Mouse (Mus musculus) C2C12 (cell line): ENCODE measurements around the gene Sdk1. TPM values are rescaled to one million over a fixed set of nuclear protein-coding genes. Genes with fewer than 3 reads are reported as not detected.

ENCODE experiments used
- H3K27me3 ChIP-seq: one replicate; pipeline ENCODE4 v1.6.1; 2011; ENCODE audit not compliant: control insufficient read depth, insufficient read depth, insufficient read length
- H3K36me3 ChIP-seq: one replicate; pipeline ENCODE4 v1.6.1; 2011; ENCODE audit not compliant: control insufficient read depth, insufficient read depth
- H3K4me3 ChIP-seq: one replicate; pipeline ENCODE4 v1.5.1; 2011; ENCODE audit warnings: mild to moderate bottlenecking, control low read depth; ENCODE audit not compliant: poor library complexity, insufficient read depth, severe bottlenecking
- H3K79me2 ChIP-seq: one replicate; pipeline ENCODE4 v1.6.1; 2011; ENCODE audit not compliant: control insufficient read depth, insufficient read depth
- H3K79me3 ChIP-seq: one replicate; pipeline ENCODE4 v1.6.1; 2011; ENCODE audit warnings: low read depth, control low read depth
- H3ac ChIP-seq: one replicate; pipeline ENCODE3; 2011; ENCODE audit warnings: low read depth; ENCODE audit not compliant: control insufficient read depth, insufficient read length
- CEBPB ChIP-seq: IDR thresholded peaks from one replicate; pipeline ENCODE4 v1.6.1; 2011; ENCODE audit warnings: low read depth, mild to moderate bottlenecking, control low read depth, moderate library complexity
- CTCF ChIP-seq: IDR thresholded peaks from one replicate; pipeline ENCODE4 v1.5.1; 2011; ENCODE audit not compliant: control insufficient read depth, insufficient read depth, insufficient read length
- FOSL1 ChIP-seq: IDR thresholded peaks from one replicate; pipeline ENCODE4 v1.8.0; 2011; ENCODE audit warnings: mild to moderate bottlenecking, low read length; ENCODE audit not compliant: poor library complexity, insufficient read depth, severe bottlenecking
- MAX ChIP-seq: IDR thresholded peaks from one replicate; pipeline ENCODE4 v1.6.1; 2011; ENCODE audit warnings: mild to moderate bottlenecking, control low read depth
- MYOD1 ChIP-seq: IDR thresholded peaks from one replicate; pipeline ENCODE4 v1.6.1; 2011; ENCODE audit warnings: low read depth; ENCODE audit not compliant: control insufficient read depth, insufficient read length
- MYOG ChIP-seq: IDR thresholded peaks from one replicate; pipeline ENCODE4 v1.6.1; 2011; ENCODE audit not compliant: control insufficient read depth, insufficient read length; ENCODE audit errors: extremely low read depth
- USF1 ChIP-seq: IDR thresholded peaks from one replicate; pipeline ENCODE4 v1.6.1; 2011; ENCODE audit warnings: low read depth, mild to moderate bottlenecking, control low read depth, moderate library complexity
- polyA plus RNA-seq: library from polyadenylated mRNA; unstranded; fragments of >200 nt; fragmentation: generic; extraction: Trizol; gene quantifications from one replicate; pipeline ENCODE4 v1.2.1, GENCODE M21; 2012; ENCODE audit warnings: missing spikeins

Sdk1 gene
- polyA plus RNA-seq, 1 experiment, result 0.61 TPM

DNA sequence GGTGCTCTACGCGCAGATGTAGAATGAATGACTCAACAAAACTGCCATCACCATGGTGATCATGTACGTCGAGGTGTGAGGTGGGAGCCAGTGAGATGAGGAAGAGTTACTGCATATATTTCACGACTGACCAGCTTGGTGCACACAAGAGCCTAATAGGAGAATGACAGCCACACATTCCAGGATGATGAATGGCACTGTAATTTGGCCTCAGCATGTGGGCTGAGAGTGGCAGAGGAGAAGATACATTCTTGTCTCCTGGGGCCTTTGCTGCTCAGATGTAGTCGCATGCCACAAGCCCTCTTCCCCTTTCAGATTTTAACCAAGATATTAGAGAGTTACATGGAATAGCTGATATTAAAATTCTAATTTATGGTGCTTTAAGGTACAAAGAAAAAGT, 264.0 kb downstream of the Sdk1 start:
- H3ac ChIP-seq, result no peak overlapping the region
- H3K36me3 ChIP-seq, result no peaks in the 10 kb centered on the region
- H3K79me3 ChIP-seq, result no peaks in the 10 kb centered on the region
- H3K4me3 ChIP-seq, result no peak overlapping the region
- no peak for TF ChIP-seq USF1
- no peak for TF ChIP-seq FOSL1
- TF ChIP-seq CEBPB, result no peak
- H3K79me2 ChIP-seq, result no peaks in the 10 kb centered on the region
- H3K27me3 ChIP-seq, result no peaks in the 10 kb centered on the region

DNA sequence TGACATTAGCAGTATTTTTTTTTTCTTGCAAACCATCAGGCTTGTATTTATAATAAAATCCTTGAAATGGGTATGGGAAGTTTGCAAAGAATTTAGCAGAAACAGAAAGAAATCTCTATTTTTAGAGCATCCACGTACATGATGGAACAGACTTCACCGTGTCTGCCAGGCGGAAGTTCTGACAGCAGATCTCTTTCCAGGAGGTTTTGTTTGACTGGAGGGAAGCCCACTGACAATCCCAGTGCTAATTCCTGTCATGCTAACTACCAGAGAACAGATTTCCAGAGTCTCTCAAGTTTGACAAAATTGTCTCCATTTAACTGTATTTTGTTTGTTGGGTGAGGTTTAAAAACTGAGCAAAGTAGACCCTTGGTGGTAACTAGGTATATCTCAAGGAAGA, 265.1 kb downstream of the Sdk1 start:
- Histone ChIP-seq H3K36me3 (no peaks in the 10 kb centered on the region), H3K79me3 (no peaks in the 10 kb centered on the region), H3K27me3 (no peaks in the 10 kb centered on the region), H3K4me3 (no peak overlapping the region), H3K79me2 (no peaks in the 10 kb centered on the region), H3ac (no peak overlapping the region)
- TF ChIP-seq CTCF (no peak), MYOG (no peak)

DNA sequence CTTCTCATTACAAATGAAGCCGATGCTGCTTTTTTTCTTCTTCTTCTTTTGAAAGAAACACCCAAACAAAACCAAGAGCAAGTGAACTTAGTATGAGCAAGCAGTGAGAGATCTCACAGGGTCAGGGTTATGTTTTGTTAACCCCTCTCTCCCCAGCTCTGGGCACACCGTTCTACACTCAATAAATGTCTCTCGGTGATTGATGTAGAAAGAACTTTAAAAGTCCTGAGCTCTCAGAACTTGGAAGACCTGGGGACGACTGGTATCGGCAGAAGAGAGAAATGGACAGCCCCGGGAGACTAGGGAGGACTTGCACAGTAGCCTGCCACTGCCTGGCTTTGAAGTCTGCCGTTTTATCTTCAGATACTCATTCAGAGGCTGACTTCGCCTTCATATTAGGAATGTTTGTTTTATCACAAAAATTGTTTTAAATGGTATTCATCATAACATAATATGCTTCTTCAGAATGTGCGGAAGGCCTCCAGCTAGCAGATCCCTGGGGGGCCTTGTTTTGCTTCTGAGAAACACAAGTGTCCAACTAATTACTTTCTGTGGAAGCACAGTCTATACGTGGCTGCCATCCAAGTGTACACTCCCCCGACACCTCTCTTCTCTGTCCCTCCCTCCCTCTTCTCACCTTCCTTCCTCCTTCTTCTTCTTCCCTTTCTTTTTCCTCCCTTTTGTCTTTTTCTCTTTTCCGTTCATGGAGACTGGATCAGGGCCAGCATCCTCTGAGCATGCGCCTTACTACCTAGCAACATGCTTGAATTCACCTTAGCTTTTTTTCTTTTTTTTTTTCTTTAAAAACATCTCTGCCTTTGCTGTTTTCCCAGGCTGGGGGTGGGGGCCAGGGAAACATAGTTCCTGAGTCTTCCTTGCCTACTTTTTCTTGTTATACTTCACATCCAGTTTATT, 283.8 kb downstream of the Sdk1 start:
- Histone ChIP-seq H3K36me3 (no peaks in the 10 kb centered on the region), H3K4me3 (no peak overlapping the region), H3K27me3 (no peaks in the 10 kb centered on the region), H3K79me3 (no peaks in the 10 kb centered on the region), H3K79me2 (no peaks in the 10 kb centered on the region), H3ac (no peak overlapping the region)
- no peak for TF ChIP-seq MYOG
- no peak for TF ChIP-seq FOSL1
- TF ChIP-seq MAX, result no peak
- no peak for TF ChIP-seq CTCF
- TF ChIP-seq MYOD1, result no peak

DNA sequence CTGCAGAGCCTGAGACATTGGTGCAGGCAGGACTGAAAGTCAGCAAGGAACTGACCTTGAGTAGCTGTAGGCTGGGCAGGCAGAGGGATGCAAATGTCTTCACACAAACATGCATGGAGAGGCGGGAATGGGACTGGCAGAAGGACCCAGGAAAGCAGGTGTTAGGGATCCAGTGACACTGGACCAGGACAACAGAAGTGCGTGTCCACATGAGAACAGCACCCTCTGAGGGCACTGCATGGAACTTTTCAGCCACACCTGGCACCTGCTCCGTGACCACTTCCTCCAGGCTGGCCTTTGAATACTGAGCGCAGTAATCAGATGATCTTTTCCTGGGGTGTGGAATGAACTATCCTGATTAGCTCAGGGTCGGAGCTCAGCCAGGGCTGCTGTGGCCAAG, 298.9 kb downstream of the Sdk1 start:
- no peak overlapping the region for H3ac ChIP-seq
- H3K27me3 ChIP-seq, result no peaks in the 10 kb centered on the region
- H3K36me3 ChIP-seq, result no peaks in the 10 kb centered on the region
- no peaks in the 10 kb centered on the region for H3K79me2 ChIP-seq
- no peaks in the 10 kb centered on the region for H3K79me3 ChIP-seq
- TF ChIP-seq USF1 (no peak), CTCF (no peak), MYOD1 (no peak), FOSL1 (no peak), MAX (no peak), MYOG (no peak), CEBPB (no peak)
- H3K4me3 ChIP-seq, result no peak overlapping the region

DNA sequence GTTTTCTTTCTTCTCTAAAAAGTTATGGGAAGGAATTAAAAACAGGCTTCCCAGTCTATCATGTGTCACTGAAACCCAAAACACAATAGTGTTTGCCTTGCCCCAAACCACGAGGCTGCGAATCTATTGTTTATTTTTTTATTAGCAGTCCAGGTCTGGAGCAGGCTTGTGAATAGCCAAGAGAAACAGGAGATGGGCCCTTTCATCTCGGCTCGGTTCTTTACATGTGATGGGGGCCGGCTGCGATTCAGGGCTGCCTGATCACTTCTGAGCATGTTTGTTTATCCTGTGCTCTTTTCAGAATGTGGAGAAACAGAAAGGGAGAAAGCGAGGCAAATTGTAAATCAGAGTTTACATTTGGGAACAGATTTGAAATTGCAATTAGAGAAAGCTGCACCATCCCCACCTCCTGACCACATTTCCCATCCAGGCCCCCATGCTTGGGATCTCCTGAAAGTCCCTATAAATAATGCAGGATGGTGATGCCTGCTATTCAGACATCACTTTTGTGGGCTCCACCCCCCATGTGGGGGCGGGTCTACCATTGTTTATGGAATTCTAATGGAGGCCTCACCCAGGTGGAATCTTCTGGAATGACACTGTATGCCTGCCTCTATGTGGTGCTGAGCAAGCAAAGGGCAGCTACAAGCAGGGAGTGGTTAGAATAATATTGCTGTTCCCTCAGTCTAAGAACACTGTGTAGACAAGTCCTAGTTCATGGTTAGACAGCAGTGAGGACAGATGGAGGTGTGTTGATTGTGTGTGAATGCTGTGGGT, 301.8 kb downstream of the Sdk1 start:
- Histone ChIP-seq H3ac (no peak overlapping the region), H3K4me3 (no peak overlapping the region), H3K79me3 (no peaks in the 10 kb centered on the region), H3K27me3 (no peaks in the 10 kb centered on the region), H3K36me3 (no peaks in the 10 kb centered on the region), H3K79me2 (no peaks in the 10 kb centered on the region)
- TF ChIP-seq MYOD1, result no peak
- TF ChIP-seq CEBPB, result no peak
- no peak for TF ChIP-seq USF1
- TF ChIP-seq FOSL1, result no peak
- no peak for TF ChIP-seq MAX
- no peak for TF ChIP-seq MYOG
- TF ChIP-seq CTCF, result no peak

DNA sequence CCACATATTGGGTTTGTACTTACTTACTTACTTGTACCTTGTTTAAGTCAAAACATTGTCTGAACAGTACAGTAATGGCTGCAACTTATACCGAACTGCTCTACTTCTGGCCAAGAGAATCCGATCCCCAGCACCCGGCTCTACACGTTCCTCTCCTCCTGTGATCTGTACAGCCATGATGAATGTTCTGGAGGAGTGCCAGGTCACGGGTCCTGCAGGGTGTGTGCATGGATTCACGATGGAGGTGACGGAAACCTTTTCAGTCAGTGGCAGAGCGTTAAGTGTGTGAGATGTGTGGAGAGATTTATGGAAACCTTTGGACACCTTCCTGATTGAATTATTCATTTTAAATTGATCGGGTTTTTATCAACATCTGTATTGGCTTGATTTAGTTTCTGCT, 312.2 kb downstream of the Sdk1 start:
- Histone ChIP-seq H3K79me2 (no peaks in the 10 kb centered on the region), H3K36me3 (no peaks in the 10 kb centered on the region), H3K27me3 (no peaks in the 10 kb centered on the region), H3ac (no peak overlapping the region), H3K4me3 (no peak overlapping the region), H3K79me3 (no peaks in the 10 kb centered on the region)
- no peak for TF ChIP-seq FOSL1
- no peak for TF ChIP-seq CEBPB
- TF ChIP-seq MYOD1, result no peak
- TF ChIP-seq MAX, result no peak
- TF ChIP-seq USF1, result no peak
- no peak for TF ChIP-seq CTCF
- no peak for TF ChIP-seq MYOG
